Mouse (Mus musculus): ENCODE data around the gene Plcb3.

- no peak for TF ChIP-seq CTCF (IDR thresholded peaks at IDR 0.05; ENCODE audit: extremely low read depth, insufficient read length, insufficient replicate concordance, low read depth, low read length)
- no peak for TF ChIP-seq POLR2A (IDR thresholded peaks at IDR 0.05; ENCODE audit: low read depth, low read length)
Observed at GRCm38 (mm10) chr19:6907811-6908540, 68.3 kb downstream of the Plcb3 start.

Data from small intestine, adult 2 months (tissue).